Mouse (Mus musculus) forebrain, embryonic 14.5 days (tissue): ENCODE measurements around the gene Zfp467. TPM values are rescaled to one million over a fixed set of nuclear protein-coding genes. Genes with fewer than 3 reads are reported as not detected.

Experiments
- ATAC-seq: fragments of 200-750 bp; cut with Nextera tagmentation; 2 replicates; pipeline ENCODE4 v1.8.0; 2017; ENCODE audit warnings: mild to moderate bottlenecking, moderate library complexity
- DNase-seq: peaks from one replicate; pipeline ENCODE4 v3.0.0-alpha.2; 2015; ENCODE audit warnings: low spot score
- H3K27ac ChIP-seq: fragments of 300-500 bp; sonication (generic); 2 replicates; pipeline ENCODE4 v1.5.1; 2014; ENCODE audit warnings: low read depth, mild to moderate bottlenecking, control low read depth, low read length, moderate library complexity
- H3K27me3 ChIP-seq: fragments of 300-500 bp; sonication (generic); replicated peaks from 2 replicates; pipeline ENCODE4 v1.6.1; 2014; ENCODE audit warnings: low read length, control low read depth, mixed read lengths; ENCODE audit not compliant: control insufficient read depth, insufficient read depth
- H3K36me3 ChIP-seq: fragments of 300-500 bp; sonication (generic); 2 replicates; pipeline ENCODE4 v1.6.1; 2014; ENCODE audit warnings: low read length, control low read depth; ENCODE audit not compliant: control insufficient read depth, insufficient read depth
- H3K4me1 ChIP-seq: fragments of 300-500 bp; sonication (generic); 2 replicates; pipeline ENCODE4 v1.6.1; 2014; ENCODE audit warnings: antibody characterized with exemption, low read length, control low read depth; ENCODE audit not compliant: control insufficient read depth, insufficient read depth
- H3K4me2 ChIP-seq: fragments of 300-500 bp; sonication (generic); 2 replicates; pipeline ENCODE4 v1.6.1; 2014; ENCODE audit warnings: mild to moderate bottlenecking, control low read depth, low read length
- H3K4me3 ChIP-seq: fragments of 300-500 bp; sonication (generic); 2 replicates; pipeline ENCODE4 v1.5.1; 2014; ENCODE audit warnings: low read depth, low read length, control low read depth
- H3K9ac ChIP-seq: fragments of 300-500 bp; sonication (generic); 2 replicates; pipeline ENCODE4 v1.6.1; 2014; ENCODE audit warnings: mild to moderate bottlenecking, low read length, control low read depth, moderate library complexity
- H3K9me3 ChIP-seq: fragments of 300-500 bp; sonication (generic); replicated peaks from 2 replicates; pipeline ENCODE4 v1.6.1; 2016; ENCODE audit warnings: low read length, control low read depth, mixed read lengths; ENCODE audit not compliant: control insufficient read depth
- WGBS: fragments of 180-500 bp; shearing (Covaris S2); extraction: QIAGEN DNeasy Blood & Tissue Kit; methylation state at CpG from one replicate; pipeline ENCODE4 v1.1.7; 2014; 5-methylcytosine and 5-hydroxymethylcytosine counted together
- polyA plus RNA-seq: library from polyadenylated mRNA; unstranded; fragments of >200 nt; fragmentation: Nextera tagmentation; extraction: Ambion mirVana; gene quantifications from 2 replicates; pipeline ENCODE4 v1.2.1, GENCODE M21; 2014

The Zfp467 gene
- polyA plus RNA-seq, 1 experiment from 2014 or later, result 29.9 TPM

- no peak overlapping the region for H3K4me2 ChIP-seq
- WGBS, result 11% methylated on average over 2 of the region's 2 CpGs
- H3K27ac ChIP-seq, result no peak overlapping the region
- no peak overlapping the region for H3K9ac ChIP-seq
- no peaks in the 10 kb centered on the region for H3K9me3 ChIP-seq
- no peak for DNase-seq
- H3K27me3 ChIP-seq, result no peaks in the 10 kb centered on the region
- no peak overlapping the region for H3K4me3 ChIP-seq
- H3K4me1 ChIP-seq, result no peaks in the 10 kb centered on the region
- ATAC-seq, result 0 out of 2 replicates have a peak, but pooled peaks have one; percentile 40
- peaks cover 27% of the 10 kb centered on the region for H3K36me3 ChIP-seq
Observed at GRCm38 (mm10) chr6:48420647-48421046, 25.0 kb downstream of the Zfp467 start.

- H3K36me3 ChIP-seq, result peaks cover 69% of the 10 kb centered on the region
- no peaks in the 10 kb centered on the region for H3K9me3 ChIP-seq
- ATAC-seq (no peak), DNase-seq (no peak)
- no peaks in the 10 kb centered on the region for H3K27me3 ChIP-seq
- no peak overlapping the region for H3K4me3 ChIP-seq
- H3K4me1 ChIP-seq, result no peaks in the 10 kb centered on the region
- H3K27ac ChIP-seq, result no peak overlapping the region
- 89% methylated on average over 2 of the region's 2 CpGs for WGBS
- H3K4me2 ChIP-seq, result no peak overlapping the region
- H3K9ac ChIP-seq, result no peak overlapping the region
Observed at GRCm38 (mm10) chr6:48416486-48416885, 29.1 kb downstream of the Zfp467 start.

GRCm38 (mm10) chr6:48415636-48416035, 30.0 kb downstream of the Zfp467 start:
- ATAC-seq (no peak), DNase-seq (no peak)
- H3K27me3 ChIP-seq, result no peaks in the 10 kb centered on the region
- no peak overlapping the region for H3K4me2 ChIP-seq
- no peak overlapping the region for H3K9ac ChIP-seq
- no peaks in the 10 kb centered on the region for H3K4me1 ChIP-seq
- 96% methylated on average over 7 of the region's 7 CpGs for WGBS
- peaks cover 77% of the 10 kb centered on the region for H3K36me3 ChIP-seq
- no peaks in the 10 kb centered on the region for H3K9me3 ChIP-seq
- H3K4me3 ChIP-seq, result no peak overlapping the region
- no peak overlapping the region for H3K27ac ChIP-seq

- H3K9ac ChIP-seq, result no peak overlapping the region
- no peaks in the 10 kb centered on the region for H3K9me3 ChIP-seq
- WGBS, result 90% methylated on average over 1 of the region's 1 CpGs
- DNase-seq, result no peak
- no peaks in the 10 kb centered on the region for H3K27me3 ChIP-seq
- no peak for ATAC-seq
- H3K27ac ChIP-seq, result no peak overlapping the region
- no peak overlapping the region for H3K4me3 ChIP-seq
- H3K4me1 ChIP-seq, result no peaks in the 10 kb centered on the region
- no peak overlapping the region for H3K4me2 ChIP-seq
- peaks cover 85% of the 10 kb centered on the region for H3K36me3 ChIP-seq
Observed at GRCm38 (mm10) chr6:48414886-48415285, 30.7 kb downstream of the Zfp467 start.

GRCm38 (mm10) chr6:48413081-48413480, 32.5 kb downstream of the Zfp467 start:
- 81% methylated on average over 10 of the region's 10 CpGs for WGBS

GRCm38 (mm10) chr6:48412662-48413061, 33.0 kb downstream of the Zfp467 start:
- Histone ChIP-seq H3K36me3 (peaks cover 100% of the 10 kb centered on the region), H3K4me1 (no peaks in the 10 kb centered on the region), H3K4me2 (no peak overlapping the region), H3K27me3 (no peaks in the 10 kb centered on the region), H3K9ac (no peak overlapping the region), H3K27ac (no peak overlapping the region), H3K9me3 (no peaks in the 10 kb centered on the region), H3K4me3 (no peak overlapping the region)
- 83% methylated on average over 3 of the region's 3 CpGs for WGBS
- DNase-seq, result no peak
- ATAC-seq, result no peak

More at GRCm38 (mm10) chr6:48413081-48413480, 32.5 kb downstream of the Zfp467 start:
- no peak overlapping the region for H3K4me2 ChIP-seq
- no peak overlapping the region for H3K27ac ChIP-seq
- no peaks in the 10 kb centered on the region for H3K4me1 ChIP-seq
- H3K4me3 ChIP-seq, result no peak overlapping the region
- no peak overlapping the region for H3K9ac ChIP-seq
- DNase-seq (no peak), ATAC-seq (no peak)
- H3K27me3 ChIP-seq, result no peaks in the 10 kb centered on the region
- H3K36me3 ChIP-seq, result peaks cover 98% of the 10 kb centered on the region
- no peaks in the 10 kb centered on the region for H3K9me3 ChIP-seq

- Histone ChIP-seq H3K9me3 (no peaks in the 10 kb centered on the region), H3K4me2 (no peak overlapping the region), H3K27me3 (no peaks in the 10 kb centered on the region), H3K9ac (no peak overlapping the region), H3K36me3 (peaks cover 100% of the 10 kb centered on the region), H3K4me3 (no peak overlapping the region), H3K27ac (no peak overlapping the region), H3K4me1 (no peaks in the 10 kb centered on the region)
- 90% methylated on average over 4 of the region's 4 CpGs for WGBS
- no peak for DNase-seq
- ATAC-seq, result no peak
Observed at GRCm38 (mm10) chr6:48412147-48412546, 33.5 kb downstream of the Zfp467 start.

- H3K27ac ChIP-seq, result no peak overlapping the region
- 92% methylated on average over 6 of the region's 6 CpGs for WGBS
- no peak for DNase-seq
- no peak overlapping the region for H3K4me2 ChIP-seq
- no peak overlapping the region for H3K9ac ChIP-seq
- no peaks in the 10 kb centered on the region for H3K4me1 ChIP-seq
- H3K9me3 ChIP-seq, result no peaks in the 10 kb centered on the region
- peaks cover 100% of the 10 kb centered on the region for H3K36me3 ChIP-seq
- no peak overlapping the region for H3K4me3 ChIP-seq
- no peaks in the 10 kb centered on the region for H3K27me3 ChIP-seq
- no peak for ATAC-seq
Observed at GRCm38 (mm10) chr6:48411193-48412092, 34.2 kb downstream of the Zfp467 start.

GRCm38 (mm10) chr6:48410551-48410950, 35.1 kb downstream of the Zfp467 start:
- H3K27ac ChIP-seq, result no peak overlapping the region
- no peak overlapping the region for H3K9ac ChIP-seq
- ATAC-seq (no peak), DNase-seq (no peak)
- no peaks in the 10 kb centered on the region for H3K4me1 ChIP-seq
- H3K4me3 ChIP-seq, result no peak overlapping the region
- H3K27me3 ChIP-seq, result no peaks in the 10 kb centered on the region
- H3K36me3 ChIP-seq, result peaks cover 100% of the 10 kb centered on the region
- H3K4me2 ChIP-seq, result no peak overlapping the region
- 81% methylated on average over 3 of the region's 3 CpGs for WGBS
- no peaks in the 10 kb centered on the region for H3K9me3 ChIP-seq
